Mouse (Mus musculus) erythroid progenitor cell, adult 5-6 weeks (primary cell): ENCODE measurements at regions not wholly inside any gene's neighbourhood (a gene's known extent, or its start where the extent isn't known, plus 50 kb on each side); places are given as distances from the start of the nearest gene placed in this dataset.

Source experiments
- ATAC-seq: replicated peaks from 2 replicates; pipeline ENCODE4 v1.8.0; 2016; ENCODE audit warnings: moderate number of reproducible peaks, mild to moderate bottlenecking, moderate TSS enrichment, inconsistent platforms; ENCODE audit not compliant: poor library complexity, low FRiP score, severe bottlenecking

GRCm38 (mm10) chr1:73170668-73171008, 154.9 kb upstream of the Tnp1 start:
- ATAC-seq: no peak

- ATAC-seq: no peak
These were observed 154.4 kb upstream of the Tnp1 start for GRCm38 (mm10) chr1:73169929-73170667.

- no peak for ATAC-seq
These were observed 153.6 kb upstream of the Tnp1 start for GRCm38 (mm10) chr1:73169077-73169869.

- ATAC-seq: no peak
These were observed 144.5 kb upstream of the Tnp1 start for GRCm38 (mm10) chr1:73160199-73160598.

- ATAC-seq: no peak
These were observed 143.8 kb upstream of the Tnp1 start for GRCm38 (mm10) chr1:73159405-73159976.

- no peak for ATAC-seq
These were observed 137.9 kb upstream of the Tnp1 start for GRCm38 (mm10) chr1:73153438-73154097.

GRCm38 (mm10) chr1:73149926-73150325, 134.2 kb upstream of the Tnp1 start:
- ATAC-seq: no peak

GRCm38 (mm10) chr1:73142845-73143244, 127.1 kb upstream of the Tnp1 start:
- ATAC-seq: no peak

- no peak for ATAC-seq
These were observed 125.0 kb upstream of the Tnp1 start for GRCm38 (mm10) chr1:73140557-73141345.

GRCm38 (mm10) chr1:73130215-73130861, 114.6 kb upstream of the Tnp1 start:
- no peak for ATAC-seq

- ATAC-seq: no peak
These were observed 107.3 kb upstream of the Tnp1 start for GRCm38 (mm10) chr1:73123012-73123411.

GRCm38 (mm10) chr1:73118661-73119060, 103.0 kb upstream of the Tnp1 start:
- no peak for ATAC-seq

GRCm38 (mm10) chr1:73116526-73116925, 100.8 kb upstream of the Tnp1 start:
- no peak for ATAC-seq

GRCm38 (mm10) chr1:73115854-73116253, 100.1 kb upstream of the Tnp1 start:
- ATAC-seq: no peak

GRCm38 (mm10) chr1:73113137-73113536, 97.4 kb upstream of the Tnp1 start:
- ATAC-seq: no peak

GRCm38 (mm10) chr1:73112711-73113110, 97.0 kb upstream of the Tnp1 start:
- ATAC-seq: no peak

- no peak for ATAC-seq
These were observed 96.2 kb upstream of the Tnp1 start for GRCm38 (mm10) chr1:73111911-73112310.

GRCm38 (mm10) chr1:73105856-73106463, 90.3 kb upstream of the Tnp1 start:
- no peak for ATAC-seq
